Mouse (Mus musculus) 3134 (cell line): Measurements from ENCODE around the gene Synj2bp.
"Not testable (repeated sequence)": the region's sequence is repeated elsewhere in the genome, so short reads cannot be mapped to it uniquely, and the experiment has no call there.

Source experiments
- DNase-seq: peaks from one replicate; pipeline ENCODE4 v3.0.0-alpha.2; 2011; ENCODE audit warnings: low spot score; ENCODE audit not compliant: insufficient read length; ENCODE audit errors: extremely low read depth

Gene Synj2bp

GRCm38 (mm10) chr12:81532316-81533028 is at the start of gene Synj2bp, which contains the start of gene Gm20498:
TSS of gene Synj2bp (minus strand) at chr12:81532911.
TSS of gene Gm20498 (minus strand) at chr12:81532905.
- peak; percentile 81 for DNase-seq

GRCm38 (mm10) chr12:81568374-81568773 is 35.7 kb upstream of the Synj2bp start, which contains the start of gene Adam21:
TSS of gene Adam21 (minus strand) at chr12:81568474.
- DNase-seq: no peak

GRCm38 (mm10) chr12:81567931-81568330 is 35.2 kb upstream of the Synj2bp start:
- no peak for DNase-seq

- no peak for DNase-seq
These were observed 31.5 kb upstream of the Synj2bp start for GRCm38 (mm10) chr12:81564173-81564572.

- no peak for DNase-seq
These were observed 16.6 kb upstream of the Synj2bp start for GRCm38 (mm10) chr12:81549286-81549685.

- no peak for DNase-seq
These were observed 14.5 kb upstream of the Synj2bp start for GRCm38 (mm10) chr12:81547163-81547562.

- peak; percentile 6 for DNase-seq
These were observed 313 bp upstream of the Synj2bp start for GRCm38 (mm10) chr12:81533029-81533419.

- DNase-seq: peak; percentile 31
These were observed 2.1 kb downstream of the Synj2bp start for GRCm38 (mm10) chr12:81530587-81530986.

GRCm38 (mm10) chr12:81496906-81497305 is 35.8 kb downstream of the Synj2bp start:
- not testable (repeated sequence) for DNase-seq

GRCm38 (mm10) chr12:81490491-81490890 is 42.2 kb downstream of the Synj2bp start:
- DNase-seq: no peak

- no peak for DNase-seq
These were observed 47.4 kb downstream of the Synj2bp start for GRCm38 (mm10) chr12:81485311-81485710.

- peak; percentile 79 for DNase-seq
These were observed 48.0 kb downstream of the Synj2bp start, which contains the start of gene Cox16 for GRCm38 (mm10) chr12:81484727-81485191. TSS of gene Cox16 (minus strand) at chr12:81485127.

GRCm38 (mm10) chr12:81484212-81484611 is 48.5 kb downstream of the Synj2bp start:
- no peak for DNase-seq

GRCm38 (mm10) chr12:81483656-81484055 is 49.1 kb downstream of the Synj2bp start:
- peak; percentile 68 for DNase-seq

- DNase-seq: not testable (repeated sequence)
These were observed 73.7 kb downstream of the Synj2bp start for GRCm38 (mm10) chr12:81459051-81459450.
